In the genomic region with DNA sequence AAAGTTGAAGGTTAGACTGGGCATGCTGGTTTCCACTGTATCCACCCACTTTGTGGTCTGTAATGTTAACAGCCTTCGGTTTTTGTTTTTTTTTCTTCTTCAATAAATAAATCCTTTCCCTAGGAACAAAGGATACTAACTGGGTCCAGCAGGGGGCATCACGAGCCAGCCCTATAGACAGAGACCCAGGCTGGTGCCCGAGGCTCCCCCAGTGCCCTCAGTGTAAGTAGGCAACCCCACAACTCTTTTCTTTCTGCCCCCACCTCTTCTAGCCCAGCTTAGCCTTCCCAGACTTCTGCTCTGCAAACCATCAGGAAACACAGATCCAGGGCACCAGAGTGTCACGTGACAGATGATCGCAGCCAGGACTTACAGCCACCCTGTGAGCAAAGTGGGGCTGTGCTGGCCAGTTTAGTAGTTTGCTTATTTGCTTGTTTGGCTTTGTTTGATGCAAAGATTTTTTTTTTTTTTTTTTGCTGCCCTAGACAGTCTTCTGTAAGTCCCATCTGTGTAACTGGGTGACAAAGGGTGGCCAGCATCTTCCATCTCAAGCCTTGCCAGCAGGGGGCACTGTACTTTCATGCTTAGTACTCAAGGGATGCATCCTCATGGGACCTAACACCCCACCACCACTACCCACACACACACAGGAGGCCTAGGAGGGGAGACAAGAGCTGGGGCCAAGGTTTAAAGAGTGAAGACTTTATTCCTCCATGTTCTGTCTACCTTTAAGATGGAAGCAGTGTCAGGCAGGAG, we compare ENCODE assay signal across 10 mouse cellular contexts. TPM values are rescaled to one million over a fixed set of nuclear protein-coding genes. Genes with fewer than 3 reads are reported as not detected.
DNase-seq lines count a peak whose midpoint lies in the region; ATAC-seq and TF ChIP-seq lines count a peak whose summit lies in the region.
"Had no signal": no experiment of that assay in that cellular context is flagged by ENCODE, and none has a peak within 500 bp of the region (broad histone marks: within the 10 kb centered on the region; RNA-seq: fewer than 3 reads in every experiment).

No protein-coding gene starts in this region.

- no peaks in the 10 kb centered on the region for H3K9me3 ChIP-seq in liver, postnatal 0 days (ENCODE audit: low read length)
- H3K9me3 ChIP-seq: midbrain, embryonic 12.5 days had no signal

- H3K4me1 ChIP-seq in liver, postnatal 0 days (ENCODE audit: insufficient read depth), result no peaks in the 10 kb centered on the region

- peak; percentile 51 for TF ChIP-seq CTCF in liver, postnatal 0 days (IDR thresholded peaks at IDR 0.05; ENCODE audit: low read depth)

- WGBS in liver, postnatal 0 days (ENCODE audit: insufficient replicate concordance), result 51% methylated on average over 5 of the region's 5 CpGs

- H3K9ac ChIP-seq in liver, postnatal 0 days (replicated peaks), result no peak overlapping the region
- H3K9ac ChIP-seq: midbrain, embryonic 12.5 days had no signal

- peak; percentile 47 for DNase-seq in gastrocnemius, adult 18-20 months (ENCODE audit: low spot score)
- DNase-seq in gastrocnemius, postnatal 4 days (ENCODE audit: low spot score in 2 of 2), result no peak
- peak; percentile 22 for DNase-seq in 3T3-L1 (ENCODE audit: low read depth, low spot score)
- peak; percentile 57 for DNase-seq in adrenal gland, postnatal 25 days
- no peak for DNase-seq in liver, postnatal 0 days
- no peak for DNase-seq in embryo, embryonic 10.5 days (ENCODE audit: low spot score)
- DNase-seq in left cerebral cortex, adult 8-10 months (ENCODE audit: low spot score in 2 of 2), result no peak
- no peak for DNase-seq in layer of hippocampus, adult 18-20 months (ENCODE audit: low spot score in 2 of 2)

- H3K27me3 ChIP-seq in liver, postnatal 0 days (ENCODE audit: insufficient read depth, low read length), result no peaks in the 10 kb centered on the region
- H3K27me3 ChIP-seq: midbrain, embryonic 12.5 days had no signal

- no peaks in the 10 kb centered on the region for H3K36me3 ChIP-seq in liver, postnatal 0 days (replicated peaks; ENCODE audit: insufficient read depth, low read length)
- H3K36me3 ChIP-seq: midbrain, embryonic 12.5 days had no signal

- no peak overlapping the region for H3K4me3 ChIP-seq in liver, postnatal 0 days (ENCODE audit: low read depth, low read length)
- H3K4me3 ChIP-seq: midbrain, embryonic 12.5 days had no signal

- TF ChIP-seq EP300 in liver, postnatal 0 days (IDR thresholded peaks at IDR 0.05; ENCODE audit: low read depth), result no peak

- no peak for ATAC-seq in liver, postnatal 0 days

- no peak overlapping the region for H3K27ac ChIP-seq in liver, postnatal 0 days (ENCODE audit: low read depth)
- H3K27ac ChIP-seq: midbrain, embryonic 12.5 days had no signal

- no peak overlapping the region for H3K4me2 ChIP-seq in liver, postnatal 0 days (ENCODE audit: low read depth, low read length)
- H3K4me2 ChIP-seq: midbrain, embryonic 12.5 days had no signal

RNA-seq across cellular contexts. Expression of a gene that starts 9.3 kb away (rescaled TPM):
- total RNA-seq in gastrocnemius, adult 18-20 months (2021), result 10 to 100 TPM; 60.2 to 82.9 TPM
- total RNA-seq in gastrocnemius, postnatal 4 days (2021), result 10 to 100 TPM; 56.9 to 59.7 TPM
- total RNA-seq in adrenal gland, postnatal 25 days (2021), result 4.6 and 6.1 TPM in 2 replicates
- 6.0 and 7.2 TPM in 2 replicates for polyA plus RNA-seq in liver, postnatal 0 days (2015; fragmentation: Nextera tagmentation; extraction: Ambion mirVana)
- total RNA-seq in left cerebral cortex, adult 8-10 months (2022), result 1 to 10 TPM; 6.0 to 8.4 (median 7.4) TPM
- total RNA-seq in layer of hippocampus, adult 18-20 months (2021), result 1 to 10 TPM; 6.8 to 7.7 TPM

RNA-seq across cellular contexts. Expression of a gene that starts 21.4 kb away (rescaled TPM):
- 10 to 100 TPM; 11.4 to 11.8 TPM for total RNA-seq in gastrocnemius, adult 18-20 months (2021)
- total RNA-seq in gastrocnemius, postnatal 4 days (2021), result under 1 TPM; 0.17 to 0.29 TPM
- total RNA-seq in adrenal gland, postnatal 25 days (2021), result 0.30 and 0.52 TPM in 2 replicates
- not detected in 2 replicates for polyA plus RNA-seq in liver, postnatal 0 days (2015; fragmentation: Nextera tagmentation; extraction: Ambion mirVana)
- total RNA-seq in left cerebral cortex, adult 8-10 months (2022), result 1 to 10 TPM; 2.5 to 3.3 (median 2.7) TPM
- total RNA-seq in layer of hippocampus, adult 18-20 months (2021), result 1 to 10 TPM; 3.1 to 3.2 TPM
- polyA plus RNA-seq: heart, embryonic 14.5 days; midbrain, embryonic 12.5 days had no signal

RNA-seq across cellular contexts. Expression of a gene that starts 42.9 kb away (rescaled TPM):
- under 1 TPM in 1 of 2 experiments, not detected in 1; 0.14 TPM for total RNA-seq in gastrocnemius, adult 18-20 months (2021)
- not detected for total RNA-seq in gastrocnemius, postnatal 4 days (2021)
- total RNA-seq in adrenal gland, postnatal 25 days (2021), result 0.67 and 0.95 TPM in 2 replicates
- polyA plus RNA-seq in liver, postnatal 0 days (2015; fragmentation: Nextera tagmentation; extraction: Ambion mirVana), result 0.05 and 0.14 TPM in 2 replicates
- 1 to 10 TPM; 1.5 to 2.0 (median 1.8) TPM for total RNA-seq in left cerebral cortex, adult 8-10 months (2022)
- 1 to 10 TPM; 1.6 to 2.2 TPM for total RNA-seq in layer of hippocampus, adult 18-20 months (2021)

RNA-seq across cellular contexts. Expression of a gene that starts 44.3 kb away (rescaled TPM):
- total RNA-seq in gastrocnemius, adult 18-20 months (2021), result under 1 TPM in 1 of 2 experiments, not detected in 1; 0.14 TPM
- total RNA-seq in gastrocnemius, postnatal 4 days (2021), result not detected
- not detected in 2 replicates for total RNA-seq in adrenal gland, postnatal 25 days (2021)
- polyA plus RNA-seq in liver, postnatal 0 days (2015; fragmentation: Nextera tagmentation; extraction: Ambion mirVana), result not detected in 2 replicates
- total RNA-seq in left cerebral cortex, adult 8-10 months (2022), result 1 to 10 TPM in 3 of 4 experiments, under 1 TPM in 1; 0.50 to 1.2 (median 1.2) TPM
- total RNA-seq in layer of hippocampus, adult 18-20 months (2021), result under 1 TPM; 0.18 to 0.42 TPM
- polyA plus RNA-seq: heart, embryonic 14.5 days had no signal

RNA-seq across cellular contexts. Expression of a gene that starts 51.9 kb away (rescaled TPM):
- 1 to 10 TPM; 4.8 to 5.5 TPM for total RNA-seq in gastrocnemius, adult 18-20 months (2021)
- 1 to 10 TPM; 5.8 to 6.1 TPM for total RNA-seq in gastrocnemius, postnatal 4 days (2021)
- 14.0 and 15.7 TPM in 2 replicates for total RNA-seq in adrenal gland, postnatal 25 days (2021)
- 2.4 and 2.7 TPM in 2 replicates for polyA plus RNA-seq in liver, postnatal 0 days (2015; fragmentation: Nextera tagmentation; extraction: Ambion mirVana)
- 10 to 100 TPM in 1 of 4 experiments, 1 to 10 TPM in 3; 8.6 to 10.2 (median 9.7) TPM for total RNA-seq in left cerebral cortex, adult 8-10 months (2022)
- total RNA-seq in layer of hippocampus, adult 18-20 months (2021), result 10 to 100 TPM; 11.3 TPM

Comparison
In these comparisons a context has a peak if more than half of its experiments do, and no peak if none do; other contexts are left out.
1. DNase-seq: peak in gastrocnemius, adult 18-20 months (single experiment), 3T3-L1 (single experiment) and adrenal gland, postnatal 25 days (single experiment); none in gastrocnemius, postnatal 4 days (0 of 2), liver, postnatal 0 days (single experiment), embryo, embryonic 10.5 days (single experiment), left cerebral cortex, adult 8-10 months (0 of 2) and layer of hippocampus, adult 18-20 months (0 of 2).